Mouse (Mus musculus) myocyte (in vitro differentiated cells): ENCODE data around the gene Neu1.

Source experiments
- CEBPB ChIP-seq: IDR thresholded peaks from 2 replicates; pipeline ENCODE4 v1.6.1; 2011; ENCODE audit warnings: mild to moderate bottlenecking, moderate library complexity; ENCODE audit not compliant: poor library complexity, insufficient read depth, severe bottlenecking
- E2F4 ChIP-seq: IDR thresholded peaks from one replicate; pipeline ENCODE4 v1.6.1; 2011; ENCODE audit warnings: mild to moderate bottlenecking, control low read depth, moderate library complexity; ENCODE audit not compliant: insufficient read depth
- MAX ChIP-seq: IDR thresholded peaks from one replicate; pipeline ENCODE4 v1.6.1; 2011; ENCODE audit warnings: low read depth, mild to moderate bottlenecking, control low read depth
- MYOD1 ChIP-seq, 3 experiments: IDR thresholded peaks; one replicate each; pipeline ENCODE4 v1.6.1; 2011; ENCODE audit warnings: control low read depth in 2 of 3, low read depth in 2 of 3, mild to moderate bottlenecking in 2 of 3, moderate library complexity in 1 of 3; ENCODE audit not compliant: insufficient read length in 2 of 3, control insufficient read depth in 1 of 3
- POLR2A ChIP-seq: IDR thresholded peaks from one replicate; pipeline ENCODE4 v1.6.1; 2011; ENCODE audit warnings: low read depth, mild to moderate bottlenecking, control low read depth, moderate library complexity; ENCODE audit not compliant: insufficient read length
- TCF12 ChIP-seq: IDR thresholded peaks from one replicate; pipeline ENCODE4 v1.6.1; 2011; ENCODE audit warnings: mild to moderate bottlenecking, control low read depth; ENCODE audit not compliant: poor library complexity, insufficient read depth, severe bottlenecking
- USF1 ChIP-seq: IDR thresholded peaks from one replicate; pipeline ENCODE4 v1.6.1; 2011; ENCODE audit warnings: low read depth, mild to moderate bottlenecking, control low read depth, moderate library complexity

DNA sequence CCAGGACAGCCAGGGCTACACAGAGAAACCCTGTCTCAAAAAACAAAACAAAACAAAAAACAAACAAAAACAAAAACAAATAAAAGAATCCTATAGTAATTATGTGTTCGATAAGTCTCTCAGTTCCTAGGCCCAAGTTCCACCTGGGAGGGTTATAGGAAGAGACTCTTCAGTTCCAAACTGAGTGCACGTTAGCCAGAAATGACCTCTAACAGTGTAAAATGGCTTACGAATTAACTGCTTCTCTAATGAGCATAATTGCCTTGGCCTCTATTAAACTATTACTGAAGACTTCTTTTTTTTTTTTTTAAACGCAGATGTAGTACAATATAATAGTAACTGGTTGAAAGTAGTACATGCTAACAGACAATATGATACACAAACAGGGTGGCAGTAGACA is 22.9 kb downstream of the Neu1 start:
- TF ChIP-seq POLR2A, result no peak
- TF ChIP-seq MYOD1 (IDR thresholded peaks at IDR 0.05; ENCODE audit: control insufficient read depth in 1 of 3, insufficient read length in 2 of 3, low read depth in 2 of 3), result no peak
- no peak for TF ChIP-seq CEBPB
- TF ChIP-seq TCF12, result no peak
- no peak for TF ChIP-seq E2F4
- TF ChIP-seq MAX, result no peak
- no peak for TF ChIP-seq USF1
